Mouse (Mus musculus): ENCODE measurements around the gene Supt20. TPM values are rescaled to one million over a fixed set of nuclear protein-coding genes. Genes with fewer than 3 reads are reported as not detected.

Supt20 gene
- total and polyA plus RNA-seq, 2 experiments, result 15.0 to 16.4 TPM

DNA sequence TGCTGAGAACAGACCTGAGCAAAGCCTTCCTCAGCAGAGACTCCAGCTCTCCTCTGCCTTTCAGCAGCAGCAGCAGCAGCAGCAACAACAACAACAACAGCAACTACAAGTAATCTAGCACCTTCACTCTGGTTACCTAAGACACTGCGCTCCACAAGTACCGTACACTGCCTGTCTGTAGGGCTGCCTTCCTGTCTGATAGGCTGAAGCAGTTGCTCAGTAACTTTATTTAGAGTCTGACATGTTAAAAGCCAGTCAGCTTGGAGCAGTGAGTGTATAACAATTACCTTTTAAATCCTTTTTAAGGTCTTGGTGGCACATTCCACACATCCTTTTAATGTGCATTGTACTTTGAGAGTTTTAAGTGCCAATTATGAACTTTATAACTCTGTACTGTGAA lies 35.0 kb downstream of the Supt20 start:
- no peak for TF ChIP-seq CTCF (IDR thresholded peaks at IDR 0.05; ENCODE audit: low read depth, low read length)
- no peak for TF ChIP-seq POLR2A (IDR thresholded peaks at IDR 0.05; ENCODE audit: extremely low read depth, insufficient read depth, low read length)
- Histone ChIP-seq H3K79me2 (ENCODE audit: control insufficient read depth, insufficient read depth, low read length) (no peaks in the 10 kb centered on the region), H3K4me1 (ENCODE audit: control insufficient read depth, insufficient read depth, low read length) (peaks cover 4% of the 10 kb centered on the region; the same call in 1 of the 2 replicates), H3K36me3 (ENCODE audit: control insufficient read depth, insufficient read depth, low read length) (peaks cover 33% of the 10 kb centered on the region), H3K4me3 (ENCODE audit: insufficient read depth, low read depth, low read length) (no peak overlapping the region), H3K27ac (replicated peaks; ENCODE audit: insufficient read depth, low read depth, low read length) (no peak overlapping the region), H3K27me3 (ENCODE audit: control insufficient read depth, insufficient read depth, low read length) (no peaks in the 10 kb centered on the region), H3K9ac (ENCODE audit: low read depth, low read length) (no peak overlapping the region)
- no peak for DNase-seq (ENCODE audit: extremely low read depth, low read depth, low spot score)
- 99% methylated on average over 2 of the region's 2 CpGs for WGBS

DNA sequence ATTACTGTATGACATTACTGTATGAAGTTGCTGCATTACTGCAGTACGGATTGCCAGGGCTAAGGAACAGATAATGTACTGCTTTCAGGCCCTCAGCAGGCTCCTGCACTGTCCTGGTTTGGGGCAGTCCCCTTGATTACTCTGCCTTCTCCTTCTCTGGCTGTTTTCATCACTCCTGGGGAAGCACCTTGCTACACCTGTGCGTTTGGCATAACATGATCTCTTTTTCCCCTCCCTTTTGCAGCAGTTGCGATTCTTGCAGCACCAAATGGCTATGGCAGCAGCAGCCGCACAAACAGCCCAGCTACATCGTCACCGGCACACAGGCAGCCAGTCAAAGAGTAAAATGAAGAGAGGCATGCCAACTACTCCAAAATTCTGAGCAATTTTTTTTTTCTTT lies 35.5 kb downstream of the Supt20 start:
- H3K9ac ChIP-seq (ENCODE audit: low read depth, low read length), result no peak overlapping the region
- TF ChIP-seq POLR2A (IDR thresholded peaks at IDR 0.05; ENCODE audit: extremely low read depth, insufficient read depth, low read length), result no peak
- DNase-seq (ENCODE audit: extremely low read depth, low read depth, low spot score), result no peak
- H3K27me3 ChIP-seq (ENCODE audit: control insufficient read depth, insufficient read depth, low read length), result no peaks in the 10 kb centered on the region
- H3K4me1 ChIP-seq (ENCODE audit: control insufficient read depth, insufficient read depth, low read length), result peaks cover 4% of the 10 kb centered on the region; the same call in 1 of the 2 replicates
- H3K79me2 ChIP-seq (ENCODE audit: control insufficient read depth, insufficient read depth, low read length), result no peaks in the 10 kb centered on the region
- WGBS, result 95% methylated on average over 6 of the region's 6 CpGs
- peaks cover 29% of the 10 kb centered on the region for H3K36me3 ChIP-seq (ENCODE audit: control insufficient read depth, insufficient read depth, low read length)
- no peak overlapping the region for H3K27ac ChIP-seq (replicated peaks; ENCODE audit: insufficient read depth, low read depth, low read length)
- no peak overlapping the region for H3K4me3 ChIP-seq (ENCODE audit: insufficient read depth, low read depth, low read length)

DNA sequence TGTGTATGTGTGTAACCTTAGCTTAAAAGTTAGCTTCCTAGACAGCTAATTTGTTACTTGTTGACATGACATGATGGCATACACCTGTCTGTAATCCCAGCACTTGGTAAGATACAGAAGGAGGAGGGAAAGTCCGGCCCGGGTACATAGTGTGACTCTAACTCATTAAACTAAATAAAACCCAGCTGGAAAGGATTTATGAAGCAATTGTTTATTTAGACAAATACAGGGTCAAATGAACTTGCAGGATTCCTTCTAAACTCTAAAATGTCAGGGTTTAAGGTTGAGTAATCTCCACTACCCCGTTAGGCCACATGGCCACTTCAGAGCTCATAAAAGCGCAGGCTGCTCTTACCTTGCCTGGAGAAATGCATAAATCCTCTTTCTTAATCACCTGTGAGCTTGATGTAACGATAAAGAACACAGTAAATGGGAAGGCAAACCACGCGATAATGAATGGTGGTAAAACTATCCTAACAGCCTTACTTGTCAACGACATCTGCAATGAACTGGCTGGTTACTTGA lies 39.1 kb downstream of the Supt20 start:
- DNase-seq (ENCODE audit: extremely low read depth, low read depth, low spot score), result peak; percentile 88
- WGBS, result 44% methylated on average over 8 of the region's 8 CpGs
- Histone ChIP-seq H3K79me2 (ENCODE audit: control insufficient read depth, insufficient read depth, low read length) (no peaks in the 10 kb centered on the region), H3K27me3 (ENCODE audit: control insufficient read depth, insufficient read depth, low read length) (no peaks in the 10 kb centered on the region), H3K4me1 (ENCODE audit: control insufficient read depth, insufficient read depth, low read length) (peaks cover 7% of the 10 kb centered on the region; the same call in 1 of the 2 replicates), H3K9ac (ENCODE audit: low read depth, low read length) (no peak overlapping the region), H3K27ac (replicated peaks; ENCODE audit: insufficient read depth, low read depth, low read length) (peak overlapping the region; percentile 50), H3K4me3 (ENCODE audit: insufficient read depth, low read depth, low read length) (no peak overlapping the region), H3K36me3 (ENCODE audit: control insufficient read depth, insufficient read depth, low read length) (peaks cover 19% of the 10 kb centered on the region)
- TF ChIP-seq CTCF (IDR thresholded peaks at IDR 0.05; ENCODE audit: low read depth, low read length), result no peak
- TF ChIP-seq POLR2A (IDR thresholded peaks at IDR 0.05; ENCODE audit: extremely low read depth, insufficient read depth, low read length), result no peak

DNA sequence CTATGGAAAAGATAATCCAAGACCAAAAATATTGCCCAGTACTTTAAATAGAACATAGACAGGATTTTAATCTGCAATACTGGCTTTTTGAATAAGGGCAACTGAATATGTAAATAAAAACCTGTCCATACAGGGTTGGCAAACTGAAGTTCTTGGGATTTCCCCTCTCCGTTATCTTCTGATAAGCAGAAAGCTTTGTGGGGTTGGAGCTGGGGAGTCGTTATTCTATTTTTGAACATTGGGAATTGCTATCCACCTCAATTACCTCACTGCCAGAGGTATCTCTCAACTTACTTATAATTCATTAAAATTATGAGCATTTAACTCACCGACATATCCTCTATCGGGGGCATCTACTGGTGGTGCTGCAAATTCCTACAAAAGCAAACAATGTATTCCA lies 39.8 kb downstream of the Supt20 start:
- Histone ChIP-seq H3K27ac (replicated peaks; ENCODE audit: insufficient read depth, low read depth, low read length) (no peak overlapping the region), H3K9ac (ENCODE audit: low read depth, low read length) (no peak overlapping the region), H3K27me3 (ENCODE audit: control insufficient read depth, insufficient read depth, low read length) (no peaks in the 10 kb centered on the region), H3K36me3 (ENCODE audit: control insufficient read depth, insufficient read depth, low read length) (peaks cover 19% of the 10 kb centered on the region), H3K4me1 (ENCODE audit: control insufficient read depth, insufficient read depth, low read length) (peaks cover 7% of the 10 kb centered on the region; the same call in 1 of the 2 replicates), H3K4me3 (ENCODE audit: insufficient read depth, low read depth, low read length) (no peak overlapping the region), H3K79me2 (ENCODE audit: control insufficient read depth, insufficient read depth, low read length) (no peaks in the 10 kb centered on the region)
- WGBS, result 67% methylated on average over 4 of the region's 4 CpGs
- no peak for DNase-seq (ENCODE audit: extremely low read depth, low read depth, low spot score)
- TF ChIP-seq POLR2A (IDR thresholded peaks at IDR 0.05; ENCODE audit: extremely low read depth, insufficient read depth, low read length) (no peak), CTCF (IDR thresholded peaks at IDR 0.05; ENCODE audit: low read depth, low read length) (no peak)

DNA sequence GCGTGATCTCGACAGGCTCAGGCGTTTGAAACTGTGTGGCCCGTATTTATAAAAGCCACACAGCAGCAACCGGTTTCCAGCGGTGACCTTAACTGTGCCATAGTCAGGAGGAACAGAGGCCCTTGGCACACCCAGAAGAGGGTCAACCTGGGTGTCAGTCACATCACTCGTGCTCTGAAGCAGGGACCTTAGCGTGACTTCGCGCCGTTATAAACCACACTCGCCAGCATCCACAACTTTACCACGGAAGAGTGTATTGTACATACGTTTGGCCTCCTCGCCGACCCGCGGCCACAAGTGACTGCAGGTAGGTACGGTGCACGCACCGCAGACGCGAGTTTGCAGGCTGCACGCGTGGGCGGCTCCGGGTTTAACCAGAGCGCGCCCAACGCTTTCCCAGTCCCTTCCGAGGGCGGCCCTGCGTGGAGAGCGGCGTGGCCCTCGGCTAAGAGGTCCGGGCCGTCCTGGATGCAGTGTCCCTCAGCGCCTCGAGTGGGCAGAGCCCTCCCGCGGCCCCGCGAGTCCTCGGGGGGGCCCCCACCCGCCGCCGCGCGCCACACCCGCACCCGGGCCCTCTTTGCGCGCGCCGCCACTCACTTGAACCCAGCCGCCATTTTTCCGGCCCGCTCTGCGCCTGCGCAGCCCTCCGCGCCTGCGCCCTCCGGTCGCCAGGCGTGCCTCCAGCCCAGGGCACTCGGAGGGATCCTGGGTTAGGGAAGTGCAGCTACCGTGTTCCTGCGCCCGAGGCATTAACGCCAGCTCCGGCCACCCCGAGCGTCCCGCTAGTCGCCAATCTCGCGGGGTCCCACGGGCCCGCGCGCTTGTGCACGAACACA lies 42.0 kb downstream of the Supt20 start:
- Histone ChIP-seq H3K4me3 (ENCODE audit: insufficient read depth, low read depth, low read length) (peak overlapping the region; percentile 85), H3K36me3 (ENCODE audit: control insufficient read depth, insufficient read depth, low read length) (peaks cover 9% of the 10 kb centered on the region; the same call in 1 of the 2 replicates), H3K4me1 (ENCODE audit: control insufficient read depth, insufficient read depth, low read length) (peaks cover 7% of the 10 kb centered on the region; the same call in 1 of the 2 replicates), H3K27me3 (ENCODE audit: control insufficient read depth, insufficient read depth, low read length) (no peaks in the 10 kb centered on the region), H3K79me2 (ENCODE audit: control insufficient read depth, insufficient read depth, low read length) (no peaks in the 10 kb centered on the region), H3K27ac (replicated peaks; ENCODE audit: insufficient read depth, low read depth, low read length) (peak overlapping the region; percentile 92), H3K9ac (ENCODE audit: low read depth, low read length) (peak overlapping the region; percentile 88)
- under 1% methylated on average over 84 of the region's 84 CpGs for WGBS
- TF ChIP-seq CTCF (IDR thresholded peaks at IDR 0.05; ENCODE audit: low read depth, low read length) (no peak), POLR2A (IDR thresholded peaks at IDR 0.05; ENCODE audit: extremely low read depth, insufficient read depth, low read length) (peak; percentile 71)
- DNase-seq (ENCODE audit: extremely low read depth, low read depth, low spot score), result peak; percentile 63

All from liver, adult 2 months (tissue).